Mouse (Mus musculus) embryonic facial prominence, embryonic 10.5 days (tissue): ENCODE measurements around the gene Plcb4. TPM values are rescaled to one million over a fixed set of nuclear protein-coding genes. Genes with fewer than 3 reads are reported as not detected.

Source experiments
- DNase-seq: peaks from one replicate; pipeline ENCODE4 v3.0.0-alpha.2; 2017; ENCODE audit warnings: low spot score
- H3K27ac ChIP-seq: fragments of 300-500 bp; sonication (generic); replicated peaks from 2 replicates; pipeline ENCODE4 v1.5.1; 2016; ENCODE audit warnings: mild to moderate bottlenecking
- H3K27me3 ChIP-seq: fragments of 300-500 bp; sonication (generic); replicated peaks from 2 replicates; pipeline ENCODE4 v1.6.1; 2016; ENCODE audit warnings: low read depth, mild to moderate bottlenecking; ENCODE audit not compliant: poor library complexity, severe bottlenecking
- H3K36me3 ChIP-seq: fragments of 300-500 bp; sonication (generic); replicated peaks from 2 replicates; pipeline ENCODE4 v1.6.1; 2016; ENCODE audit warnings: mild to moderate bottlenecking, moderate library complexity
- H3K4me1 ChIP-seq: fragments of 300-500 bp; sonication (generic); 2 replicates; pipeline ENCODE4 v1.6.1; 2016
- H3K4me3 ChIP-seq: fragments of 300-500 bp; sonication (generic); 2 replicates; pipeline ENCODE4 v1.5.1; 2016; ENCODE audit warnings: mild to moderate bottlenecking, moderate library complexity
- H3K9me3 ChIP-seq: fragments of 300-500 bp; sonication (generic); 2 replicates; pipeline ENCODE4 v1.6.1; 2016; ENCODE audit warnings: mild to moderate bottlenecking
- WGBS: fragments of 180-500 bp; shearing (Covaris S2); methylation state at CpG from one replicate; pipeline ENCODE4 v1.1.7; 2016; 5-methylcytosine and 5-hydroxymethylcytosine counted together
- polyA plus RNA-seq: library from polyadenylated mRNA; unstranded; fragments of >200 nt; fragmentation: Nextera tagmentation; extraction: Ambion mirVana; gene quantifications from 2 replicates; pipeline ENCODE4 v1.2.1, GENCODE M21; 2016

Gene Plcb4
- polyA plus RNA-seq, 1 experiment from 2014 or later: 16.1 TPM

DNA sequence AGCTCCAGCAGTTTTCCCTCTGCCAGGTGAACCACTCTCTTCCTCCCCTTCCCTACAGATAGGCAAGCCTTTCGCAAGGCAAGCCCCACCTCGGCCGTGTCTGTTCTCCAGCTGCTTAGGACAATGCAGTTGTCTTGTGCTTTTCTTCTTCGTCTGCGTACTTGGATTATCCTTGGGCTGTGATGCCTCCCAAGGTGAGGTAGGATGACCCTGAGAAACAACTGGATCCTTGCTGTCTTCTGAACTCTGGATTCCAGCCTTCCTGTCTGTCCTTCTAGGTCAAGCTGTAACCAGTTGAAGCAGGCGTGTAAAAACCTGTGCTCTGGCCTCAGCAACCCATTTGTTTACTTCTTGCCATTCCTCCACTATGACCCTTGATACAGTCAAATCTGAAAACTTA lies 122.6 kb downstream of the Plcb4 start:
- Histone ChIP-seq H3K4me3 (no peak overlapping the region), H3K27me3 (no peaks in the 10 kb centered on the region), H3K9me3 (no peaks in the 10 kb centered on the region), H3K27ac (no peak overlapping the region), H3K4me1 (peaks cover 15% of the 10 kb centered on the region), H3K36me3 (no peaks in the 10 kb centered on the region)
- DNase-seq: no peak
- 77% methylated on average over 6 of the region's 6 CpGs for WGBS

DNA sequence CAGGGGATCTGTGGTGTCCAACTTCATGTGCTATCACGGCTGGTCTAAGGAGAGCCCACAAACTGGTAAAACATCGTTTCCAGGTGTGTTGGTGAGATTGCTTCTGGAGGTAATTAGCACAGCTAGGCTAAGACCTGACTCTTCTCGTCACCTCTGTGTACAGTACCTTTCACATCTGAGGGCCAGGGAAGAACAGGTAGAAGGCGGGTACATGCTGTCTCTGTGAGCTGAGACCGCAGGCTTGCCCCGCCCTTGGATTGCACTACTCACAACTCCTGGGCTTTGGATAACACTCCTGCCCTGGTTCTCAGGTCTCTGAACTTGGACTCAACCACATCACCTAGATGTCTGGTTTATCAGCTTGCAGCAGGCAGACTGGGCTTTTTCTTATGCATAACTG lies 128.6 kb downstream of the Plcb4 start:
- no peak for DNase-seq
- Histone ChIP-seq H3K9me3 (0 out of 2 replicates have a peak, but pooled peaks cover 4% of the 10 kb centered on the region), H3K4me1 (peaks cover 14% of the 10 kb centered on the region), H3K27ac (no peak overlapping the region), H3K27me3 (no peaks in the 10 kb centered on the region), H3K36me3 (no peaks in the 10 kb centered on the region), H3K4me3 (no peak overlapping the region)
- WGBS: 95% methylated on average over 6 of the region's 6 CpGs

DNA sequence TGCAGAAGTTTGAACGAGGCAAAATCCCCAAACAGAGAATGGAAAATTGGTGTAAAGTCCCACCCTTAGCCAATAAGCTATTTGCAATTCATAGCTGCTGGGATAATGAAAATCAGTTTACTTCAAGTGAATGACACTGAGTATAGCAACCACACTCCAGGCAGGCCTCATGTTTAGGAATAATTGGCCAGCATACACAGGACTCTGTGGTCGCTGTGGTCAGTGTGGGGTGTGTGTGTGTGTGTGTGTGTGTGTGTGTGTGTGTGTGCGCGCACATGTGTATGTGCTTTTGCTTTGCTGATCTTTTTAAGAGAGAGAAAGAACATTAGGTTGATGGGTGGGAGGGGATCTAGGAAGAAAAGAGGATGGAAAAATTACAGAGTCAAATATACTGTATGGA lies 134.1 kb downstream of the Plcb4 start:
- Histone ChIP-seq H3K4me1 (peaks cover 9% of the 10 kb centered on the region), H3K27ac (no peak overlapping the region), H3K36me3 (no peaks in the 10 kb centered on the region), H3K4me3 (no peak overlapping the region), H3K27me3 (no peaks in the 10 kb centered on the region), H3K9me3 (0 out of 2 replicates have a peak, but pooled peaks cover 4% of the 10 kb centered on the region)
- no peak for DNase-seq
- 91% methylated on average over 4 of the region's 4 CpGs for WGBS

DNA sequence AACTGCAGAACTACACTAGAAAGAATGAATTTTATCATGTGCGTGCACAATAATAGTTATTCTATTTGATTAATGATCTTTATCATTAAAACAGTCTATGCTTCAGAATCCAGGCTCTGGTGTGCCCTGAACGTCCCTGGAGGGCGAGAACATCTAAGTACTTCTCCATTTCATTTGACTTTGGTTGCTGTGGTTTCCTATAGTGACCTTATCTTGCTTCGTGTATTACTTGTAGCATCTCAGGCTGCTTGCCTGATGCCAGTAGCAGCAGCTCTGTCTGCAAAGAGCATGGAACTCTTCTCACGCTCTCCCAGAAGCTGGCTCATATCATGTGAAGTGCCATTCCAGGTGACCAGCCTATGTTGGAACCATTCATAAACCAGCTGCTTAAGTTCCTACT lies 137.9 kb downstream of the Plcb4 start:
- Histone ChIP-seq H3K9me3 (0 out of 2 replicates have a peak, but pooled peaks cover 4% of the 10 kb centered on the region), H3K4me1 (peaks cover 22% of the 10 kb centered on the region), H3K27ac (no peak overlapping the region), H3K27me3 (no peaks in the 10 kb centered on the region), H3K4me3 (no peak overlapping the region), H3K36me3 (no peaks in the 10 kb centered on the region)
- WGBS: 87% methylated on average over 5 of the region's 5 CpGs
- no peak for DNase-seq

DNA sequence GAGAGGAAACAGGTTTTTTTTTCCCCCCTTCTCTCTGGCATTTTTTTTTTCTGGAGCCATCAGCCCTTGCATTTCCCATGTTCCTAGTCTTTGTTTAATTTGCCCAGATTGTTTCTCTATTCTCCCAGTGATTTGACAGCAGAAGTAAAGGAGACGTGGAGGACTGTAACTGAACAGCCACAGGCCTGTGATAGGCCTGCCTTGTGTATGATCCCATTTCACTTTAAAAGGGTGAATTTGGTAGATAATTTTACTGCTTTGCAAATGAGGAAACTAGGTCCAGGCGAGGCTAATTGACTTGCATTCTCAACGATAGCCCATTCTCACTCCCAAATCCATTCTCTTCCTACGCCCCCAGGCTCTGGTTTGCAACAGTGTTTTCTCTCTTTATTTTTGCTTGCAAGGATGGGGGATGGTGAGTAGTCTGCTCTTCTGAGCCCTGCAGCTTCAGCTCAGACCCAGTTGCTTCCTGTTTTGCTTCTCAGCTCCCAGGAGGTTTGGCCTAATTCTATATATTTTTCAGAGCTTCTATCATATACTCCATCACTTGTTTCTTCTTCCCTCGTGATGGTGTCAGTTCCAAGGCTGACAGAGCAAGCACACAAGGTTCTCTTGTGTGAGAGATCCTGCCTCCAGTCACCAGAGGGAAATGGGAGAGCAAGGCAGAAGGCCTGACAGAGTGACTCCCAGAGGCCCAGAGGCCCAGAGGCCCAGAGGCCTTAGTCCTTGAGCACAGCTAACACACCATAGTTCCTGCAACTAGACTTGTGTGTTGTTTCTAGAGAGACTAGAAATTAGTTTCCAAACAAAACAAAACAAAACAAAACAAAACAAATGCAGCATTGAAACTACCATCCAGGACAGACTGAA lies 139.1 kb downstream of the Plcb4 start:
- peak overlapping the region; percentile 75 for H3K27ac ChIP-seq
- no peaks in the 10 kb centered on the region for H3K36me3 ChIP-seq
- DNase-seq: peak; percentile 30
- H3K4me3 ChIP-seq: no peak overlapping the region
- peaks cover 24% of the 10 kb centered on the region for H3K4me1 ChIP-seq
- 12% methylated on average over 5 of the region's 5 CpGs for WGBS
- H3K9me3 ChIP-seq: no peaks in the 10 kb centered on the region
- H3K27me3 ChIP-seq: no peaks in the 10 kb centered on the region

DNA sequence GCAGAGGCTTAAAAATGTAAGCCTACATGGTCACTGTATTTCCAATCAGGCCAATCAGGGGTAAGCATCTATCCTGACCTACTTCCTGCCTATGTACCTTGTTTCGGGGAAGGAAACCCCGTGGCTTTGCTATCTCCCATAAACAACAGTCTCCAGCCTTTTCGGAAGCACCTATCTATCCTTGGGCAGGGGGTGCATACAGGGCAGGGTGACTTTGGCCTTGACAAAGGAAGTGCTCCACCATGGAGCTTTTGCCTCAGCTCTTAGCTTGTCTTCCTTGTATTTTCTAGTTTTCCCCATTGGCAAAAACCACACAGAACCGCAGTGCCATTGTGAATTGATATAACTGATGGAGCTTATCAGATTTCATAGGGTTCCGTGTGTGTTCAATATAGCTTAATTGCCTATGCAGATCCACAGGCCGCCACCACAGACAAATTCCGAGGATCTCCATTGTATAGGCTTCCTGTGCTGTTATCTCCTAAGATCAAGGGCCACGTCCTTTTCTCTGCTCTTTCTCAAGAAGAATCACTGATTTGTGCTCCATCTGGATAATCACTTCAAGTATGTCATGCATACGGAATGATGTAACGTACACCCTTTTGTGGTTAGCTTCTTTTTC lies 140.4 kb downstream of the Plcb4 start:
- H3K4me1 ChIP-seq: peaks cover 25% of the 10 kb centered on the region
- H3K27ac ChIP-seq: no peak overlapping the region; the same call in 1 of the 2 replicates
- WGBS: 74% methylated on average over 10 of the region's 10 CpGs
- H3K9me3 ChIP-seq: no peaks in the 10 kb centered on the region
- no peak overlapping the region for H3K4me3 ChIP-seq
- no peaks in the 10 kb centered on the region for H3K27me3 ChIP-seq
- no peak for DNase-seq
- H3K36me3 ChIP-seq: no peaks in the 10 kb centered on the region

DNA sequence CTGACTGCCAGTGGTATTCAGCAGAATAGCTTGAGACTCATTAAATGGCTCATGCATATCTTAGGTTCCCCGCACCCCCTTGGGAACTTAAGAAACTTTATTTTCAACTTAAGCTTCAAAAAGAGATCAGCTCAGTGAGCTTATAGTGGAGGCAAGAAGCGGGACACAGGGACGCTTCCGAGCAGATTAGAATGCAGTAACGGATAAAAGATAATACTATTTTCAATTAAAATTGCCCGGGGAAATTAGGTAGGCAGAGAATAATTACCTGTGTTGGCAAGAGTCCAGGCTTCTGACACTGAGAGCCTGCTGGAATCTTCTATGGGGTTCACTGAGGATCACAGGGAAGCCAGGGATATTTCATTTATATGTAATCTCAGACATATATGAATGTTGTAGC lies 141.6 kb downstream of the Plcb4 start:
- no peaks in the 10 kb centered on the region for H3K9me3 ChIP-seq
- no peaks in the 10 kb centered on the region for H3K27me3 ChIP-seq
- WGBS: 89% methylated on average over 6 of the region's 6 CpGs
- no peak for DNase-seq
- no peak overlapping the region for H3K27ac ChIP-seq
- H3K4me3 ChIP-seq: no peak overlapping the region
- H3K4me1 ChIP-seq: peaks cover 25% of the 10 kb centered on the region
- H3K36me3 ChIP-seq: no peaks in the 10 kb centered on the region

DNA sequence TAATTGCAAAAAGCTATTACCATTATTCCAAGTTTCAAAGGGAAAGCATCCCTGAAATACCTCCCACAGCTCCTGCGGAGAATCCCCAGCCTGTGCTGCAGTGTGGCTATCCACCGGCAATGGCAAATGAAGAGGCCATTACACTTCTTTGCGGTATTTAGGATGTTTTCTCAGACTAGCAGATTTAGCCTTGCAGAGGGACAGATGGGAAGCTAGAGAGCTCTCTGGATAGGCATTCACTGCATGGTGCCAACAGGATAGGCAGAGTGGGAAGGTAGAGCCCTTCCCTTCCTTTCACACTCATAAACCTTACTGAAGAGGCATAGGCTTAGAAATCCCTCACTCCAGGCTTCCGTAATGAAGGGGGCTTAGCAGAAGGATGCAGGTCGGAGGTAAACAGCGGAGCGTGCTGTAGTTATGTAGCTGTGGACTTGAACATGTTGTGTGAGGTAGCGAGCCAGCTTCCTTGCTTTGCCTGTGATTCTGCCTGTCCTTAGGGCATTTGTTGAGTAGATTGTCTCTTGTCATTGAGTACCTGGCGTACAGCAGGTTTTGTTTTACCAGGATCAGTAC lies 144.2 kb downstream of the Plcb4 start:
- WGBS: 87% methylated on average over 9 of the region's 9 CpGs

DNA sequence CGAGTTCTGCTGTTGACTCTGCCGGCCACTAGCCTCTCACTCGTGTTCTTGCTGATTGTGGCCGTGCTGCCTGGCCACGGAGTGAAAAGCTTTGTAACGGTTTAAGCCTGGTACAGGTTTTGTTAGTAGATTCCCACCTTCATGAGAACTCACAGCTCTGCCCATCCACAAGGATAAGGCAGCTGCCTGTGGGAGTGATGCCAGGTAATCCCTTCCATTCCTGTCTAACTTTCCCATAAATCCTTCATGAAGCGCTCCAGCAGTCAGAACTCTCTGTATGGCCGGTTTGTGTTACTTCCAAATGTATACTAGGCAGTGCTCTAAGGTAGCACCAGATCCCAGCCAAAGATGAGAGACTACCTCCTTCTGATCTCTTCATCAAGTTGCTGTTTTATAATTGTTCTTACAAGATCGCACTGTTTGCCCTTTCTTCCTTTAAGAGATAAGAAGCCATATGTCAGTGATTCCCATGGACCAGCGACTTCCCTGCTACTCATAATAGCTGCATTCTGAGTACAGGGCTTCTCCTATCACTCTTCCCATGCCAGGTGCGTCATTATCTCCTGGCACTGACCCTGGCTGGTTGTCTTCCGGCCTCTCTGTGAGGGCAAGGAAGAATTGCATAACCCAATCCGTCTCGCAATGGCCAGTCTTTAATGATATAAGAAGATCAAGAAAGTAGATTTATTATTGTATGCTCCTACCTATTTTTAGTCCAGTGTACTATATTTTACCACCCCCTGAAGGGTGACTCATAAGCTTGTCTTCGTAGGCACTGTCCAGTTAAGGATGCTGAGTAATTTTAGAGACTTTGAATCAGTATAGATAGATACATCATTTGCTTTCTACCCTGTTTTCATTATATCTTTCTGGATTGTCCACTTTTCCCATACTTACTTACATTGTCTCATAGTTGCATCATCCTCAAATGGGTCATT lies 147.2 kb downstream of the Plcb4 start:
- 89% methylated on average over 15 of the region's 15 CpGs for WGBS
- Histone ChIP-seq H3K36me3 (no peaks in the 10 kb centered on the region), H3K4me1 (peaks cover 8% of the 10 kb centered on the region; the same call in 1 of the 2 replicates), H3K4me3 (no peak overlapping the region), H3K9me3 (no peaks in the 10 kb centered on the region), H3K27ac (no peak overlapping the region), H3K27me3 (no peaks in the 10 kb centered on the region)
- DNase-seq: no peak

More for the DNA sequence above, 144.2 kb downstream of the Plcb4 start:
- Histone ChIP-seq H3K4me1 (peaks cover 16% of the 10 kb centered on the region), H3K9me3 (no peaks in the 10 kb centered on the region), H3K36me3 (no peaks in the 10 kb centered on the region), H3K4me3 (no peak overlapping the region), H3K27ac (no peak overlapping the region), H3K27me3 (no peaks in the 10 kb centered on the region)
- no peak for DNase-seq

DNA sequence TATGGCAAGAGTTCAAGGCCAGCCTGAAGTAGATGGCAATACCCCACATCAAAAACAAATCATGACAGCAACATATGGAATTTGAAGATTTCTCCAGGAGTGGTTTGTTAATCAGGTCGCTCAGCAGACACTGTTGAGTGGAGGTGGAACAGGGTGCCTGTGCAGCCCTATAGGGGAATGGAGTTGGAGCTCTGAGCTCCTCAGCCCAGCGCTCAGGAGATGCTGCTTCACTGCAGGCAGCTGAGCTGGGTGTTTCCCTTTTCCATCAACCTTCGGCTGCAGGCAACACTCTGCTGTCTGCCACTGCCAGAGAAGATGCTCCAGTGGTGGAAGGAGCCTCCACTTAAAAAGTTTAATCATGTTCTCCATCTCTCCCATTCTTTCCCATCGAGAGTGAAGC lies 149.5 kb downstream of the Plcb4 start:
- Histone ChIP-seq H3K36me3 (no peaks in the 10 kb centered on the region), H3K9me3 (no peaks in the 10 kb centered on the region), H3K27ac (no peak overlapping the region), H3K4me3 (no peak overlapping the region), H3K27me3 (no peaks in the 10 kb centered on the region), H3K4me1 (peaks cover 10% of the 10 kb centered on the region; the same call in 1 of the 2 replicates)
- 82% methylated on average over 4 of the region's 4 CpGs for WGBS
- DNase-seq: no peak

DNA sequence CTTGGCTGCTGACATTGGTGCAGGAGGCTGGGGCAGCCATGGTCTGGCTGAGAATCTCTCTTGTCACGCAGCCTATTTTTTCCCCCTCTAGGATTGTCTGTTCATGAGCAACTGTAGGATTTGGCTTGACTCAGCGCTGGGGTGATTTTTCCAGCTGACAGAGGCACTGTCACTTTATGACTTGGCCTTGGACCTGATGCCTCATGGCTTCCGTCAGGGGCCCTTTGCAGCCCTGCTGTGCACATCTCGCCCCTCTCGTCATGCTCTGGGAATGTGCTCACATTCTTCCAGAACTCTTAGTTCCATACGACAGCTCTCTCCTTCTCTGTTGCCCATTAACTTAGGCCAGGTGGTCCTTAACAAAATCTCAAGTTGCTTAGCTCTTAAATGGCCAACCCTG lies 152.0 kb downstream of the Plcb4 start:
- H3K4me3 ChIP-seq: no peak overlapping the region
- no peaks in the 10 kb centered on the region for H3K27me3 ChIP-seq
- no peak for DNase-seq
- H3K27ac ChIP-seq: no peak overlapping the region
- peaks cover 10% of the 10 kb centered on the region; the same call in 1 of the 2 replicates for H3K4me1 ChIP-seq
- H3K36me3 ChIP-seq: no peaks in the 10 kb centered on the region
- no peaks in the 10 kb centered on the region for H3K9me3 ChIP-seq
- WGBS: 74% methylated on average over 6 of the region's 6 CpGs
